Mouse (Mus musculus) limb, embryonic 14.5 days (tissue): ENCODE measurements around the gene Erg28. TPM values are rescaled to one million over a fixed set of nuclear protein-coding genes. Genes with fewer than 3 reads are reported as not detected.

Source experiments
- ATAC-seq: fragments of 200-750 bp; cut with Nextera tagmentation; 2 replicates; pipeline ENCODE4 v1.8.0; 2017; ENCODE audit warnings: low read depth, moderate number of reproducible peaks, moderate TSS enrichment; ENCODE audit not compliant: low FRiP score
- DNase-seq: peaks from one replicate; pipeline ENCODE4 v3.0.0-alpha.2; 2015; ENCODE audit warnings: low spot score
- H3K27ac ChIP-seq: fragments of 300-500 bp; sonication (generic); replicated peaks from 2 replicates; pipeline ENCODE4 v1.5.1; 2014; ENCODE audit warnings: low read depth, mild to moderate bottlenecking, low read length, moderate library complexity, mixed read lengths
- H3K27me3 ChIP-seq: fragments of 300-500 bp; sonication (generic); 2 replicates; pipeline ENCODE4 v1.6.1; 2014; ENCODE audit warnings: low read length, mixed read lengths; ENCODE audit not compliant: control insufficient read depth, insufficient read depth
- H3K36me3 ChIP-seq: fragments of 300-500 bp; sonication (generic); 2 replicates; pipeline ENCODE4 v1.6.1; 2014; ENCODE audit warnings: mild to moderate bottlenecking, low read length, moderate library complexity, mixed read lengths; ENCODE audit not compliant: control insufficient read depth, insufficient read depth
- H3K4me1 ChIP-seq: fragments of 300-500 bp; sonication (generic); 2 replicates; pipeline ENCODE4 v1.6.1; 2014; ENCODE audit warnings: antibody characterized with exemption, low read length, mixed read lengths; ENCODE audit not compliant: control insufficient read depth, insufficient read depth
- H3K4me2 ChIP-seq: fragments of 300-500 bp; sonication (generic); replicated peaks from 2 replicates; pipeline ENCODE4 v1.6.1; 2014; ENCODE audit warnings: low read depth, mild to moderate bottlenecking, low read length, moderate library complexity; ENCODE audit not compliant: severe bottlenecking
- H3K4me3 ChIP-seq: fragments of 300-500 bp; sonication (generic); replicated peaks from 2 replicates; pipeline ENCODE4 v1.5.1; 2014; ENCODE audit warnings: low read length
- H3K9ac ChIP-seq: fragments of 300-500 bp; sonication (generic); 2 replicates; pipeline ENCODE4 v1.6.1; 2014; ENCODE audit warnings: mild to moderate bottlenecking, low read depth, low read length, moderate library complexity; ENCODE audit not compliant: severe bottlenecking
- H3K9me3 ChIP-seq: fragments of 300-500 bp; sonication (generic); 2 replicates; pipeline ENCODE4 v1.6.1; 2016; ENCODE audit warnings: low read length; ENCODE audit not compliant: control insufficient read depth
- POLR2A ChIP-seq: fragments of 200-500 bp; IDR thresholded peaks from 2 replicates; pipeline ENCODE4 v1.8.0; 2012; ENCODE audit warnings: inconsistent platforms, mild to moderate bottlenecking, moderate library complexity, borderline replicate concordance; ENCODE audit not compliant: insufficient read depth, insufficient read length; ENCODE audit errors: extremely low read depth
- WGBS: fragments of 180-500 bp; shearing (Covaris S2); extraction: QIAGEN DNeasy Blood & Tissue Kit; methylation state at CpG from one replicate; pipeline ENCODE4 v1.1.7; 2014; 5-methylcytosine and 5-hydroxymethylcytosine counted together
- polyA plus RNA-seq, 2 experiments: library from polyadenylated mRNA; depleted of rRNA in 1 of 2; stranded (reverse) in 1 of 2; unstranded in 1 of 2; fragments of >200 nt; fragmentation: Nextera tagmentation in 1 of 2; extraction: Ambion mirVana in 1 of 2; gene quantifications; 2 replicates each; pipeline versions ENCODE4 v1.2.1 to v1.2.3; 2012 to 2014

Erg28 gene
- polyA plus RNA-seq, 2 experiments = 86.7 to 120 TPM

DNA sequence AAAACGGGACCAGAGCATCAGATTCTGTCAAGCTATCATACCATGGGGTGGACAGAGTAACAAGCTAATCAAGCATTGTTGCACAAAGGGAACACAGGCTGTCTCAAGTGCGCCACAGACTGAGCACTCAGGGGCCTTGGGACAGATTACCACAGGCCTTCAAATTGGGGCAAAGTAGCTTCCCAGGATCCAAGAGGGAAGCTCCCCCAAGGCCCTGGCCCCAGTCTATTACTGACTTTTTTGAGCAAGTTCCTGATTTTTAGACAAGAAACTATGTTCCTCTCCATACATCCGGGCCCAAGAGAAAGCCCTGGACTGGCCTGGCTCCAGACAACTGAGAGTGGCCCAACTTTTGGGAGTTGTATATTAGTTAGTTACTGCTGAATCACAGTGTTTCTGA, 42.7 kb downstream of the Erg28 start:
- TF ChIP-seq POLR2A = no peak
- no peak for ATAC-seq
- Histone ChIP-seq H3K4me1 (peaks cover 15% of the 10 kb centered on the region), H3K36me3 (no peaks in the 10 kb centered on the region), H3K9ac (no peak overlapping the region), H3K27me3 (no peaks in the 10 kb centered on the region), H3K27ac (no peak overlapping the region), H3K4me2 (no peak overlapping the region), H3K4me3 (no peak overlapping the region), H3K9me3 (no peaks in the 10 kb centered on the region)
- DNase-seq = no peak
- 82% methylated on average over 3 of the region's 3 CpGs for WGBS

GRCm38 (mm10) chr12:85779707-85780106, 44.6 kb downstream of the Erg28 start:
- Histone ChIP-seq H3K4me3 (no peak overlapping the region), H3K9ac (no peak overlapping the region), H3K36me3 (no peaks in the 10 kb centered on the region), H3K27ac (no peak overlapping the region), H3K27me3 (no peaks in the 10 kb centered on the region), H3K9me3 (no peaks in the 10 kb centered on the region), H3K4me2 (no peak overlapping the region), H3K4me1 (peaks cover 2% of the 10 kb centered on the region; the same call in 1 of the 2 replicates)
- ATAC-seq = no peak
- WGBS = 95% methylated on average over 5 of the region's 5 CpGs
- DNase-seq = no peak
- TF ChIP-seq POLR2A = no peak

DNA sequence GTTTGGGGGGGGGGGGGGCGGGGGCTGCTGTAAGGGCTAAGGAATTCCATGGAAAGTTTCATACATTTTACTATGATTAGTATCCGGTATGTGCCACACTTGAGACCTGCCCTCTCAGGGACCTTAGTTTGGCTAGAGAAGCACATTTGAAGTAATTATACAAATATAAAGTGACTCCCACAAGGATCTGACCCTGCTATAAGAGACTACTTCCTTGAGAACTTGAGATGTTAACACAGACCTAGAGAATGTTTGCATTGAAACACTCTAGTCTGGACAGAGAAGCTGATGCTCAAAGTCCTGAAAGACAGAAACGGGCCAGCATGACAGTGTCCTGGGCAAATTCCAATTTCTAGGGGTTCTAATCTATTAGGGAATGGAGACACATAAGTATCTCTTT, 45.4 kb downstream of the Erg28 start:
- no peaks in the 10 kb centered on the region for H3K27me3 ChIP-seq
- H3K4me2 ChIP-seq = no peak overlapping the region
- no peak overlapping the region for H3K27ac ChIP-seq
- TF ChIP-seq POLR2A = no peak
- no peaks in the 10 kb centered on the region for H3K36me3 ChIP-seq
- DNase-seq (no peak), ATAC-seq (no peak)
- no peaks in the 10 kb centered on the region for H3K4me1 ChIP-seq
- H3K4me3 ChIP-seq = no peak overlapping the region
- WGBS = 89% methylated on average over 2 of the region's 3 CpGs
- no peak overlapping the region for H3K9ac ChIP-seq
- no peaks in the 10 kb centered on the region; the same call in 1 of the 2 replicates for H3K9me3 ChIP-seq

- ATAC-seq (no peak), DNase-seq (no peak)
- no peaks in the 10 kb centered on the region for H3K4me1 ChIP-seq
- H3K4me3 ChIP-seq = no peak overlapping the region
- H3K9me3 ChIP-seq = no peaks in the 10 kb centered on the region; the same call in 1 of the 2 replicates
- H3K4me2 ChIP-seq = no peak overlapping the region
- H3K27me3 ChIP-seq = no peaks in the 10 kb centered on the region
- no peaks in the 10 kb centered on the region for H3K36me3 ChIP-seq
- no peak for TF ChIP-seq POLR2A
- no peak overlapping the region for H3K9ac ChIP-seq
- no peak overlapping the region for H3K27ac ChIP-seq
- WGBS = 55% methylated on average over 3 of the region's 3 CpGs
Measured at GRCm38 (mm10) chr12:85771356-85771755, 53.0 kb downstream of the Erg28 start.

DNA sequence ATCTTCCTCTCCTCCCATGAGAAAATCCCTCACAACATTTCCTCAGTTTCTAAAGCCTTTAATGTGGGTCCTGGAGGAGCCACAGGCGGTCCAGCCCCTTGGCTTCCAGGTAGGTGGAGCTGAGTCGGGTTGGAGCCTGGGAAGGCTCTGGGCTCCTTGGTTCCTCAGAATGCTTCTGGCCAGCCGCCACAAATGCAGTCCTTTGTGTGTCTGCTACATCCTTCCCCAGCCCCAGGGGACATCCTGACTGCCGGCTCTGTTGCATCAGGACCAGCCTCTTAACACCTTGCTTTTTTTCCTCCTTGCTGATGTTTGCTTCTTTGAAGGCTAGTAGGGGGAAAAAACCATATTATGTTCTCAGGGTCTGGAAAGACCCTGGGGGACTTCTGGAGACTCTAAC, 56.6 kb downstream of the Erg28 start:
- Histone ChIP-seq H3K27ac (no peak overlapping the region), H3K4me3 (no peak overlapping the region), H3K4me2 (no peak overlapping the region), H3K27me3 (no peaks in the 10 kb centered on the region), H3K36me3 (no peaks in the 10 kb centered on the region), H3K9ac (no peak overlapping the region), H3K9me3 (no peaks in the 10 kb centered on the region), H3K4me1 (no peaks in the 10 kb centered on the region)
- ATAC-seq (no peak), DNase-seq (no peak)
- WGBS = 36% methylated on average over 4 of the region's 4 CpGs
- no peak for TF ChIP-seq POLR2A

- 72% methylated on average over 3 of the region's 3 CpGs for WGBS
- no peak for ATAC-seq
- Histone ChIP-seq H3K4me2 (no peak overlapping the region), H3K4me1 (no peaks in the 10 kb centered on the region), H3K27me3 (no peaks in the 10 kb centered on the region), H3K27ac (no peak overlapping the region), H3K9me3 (no peaks in the 10 kb centered on the region), H3K9ac (no peak overlapping the region), H3K4me3 (no peak overlapping the region), H3K36me3 (no peaks in the 10 kb centered on the region)
- no peak for DNase-seq
- TF ChIP-seq POLR2A = no peak
Measured at GRCm38 (mm10) chr12:85766287-85766686, 58.1 kb downstream of the Erg28 start.

Other genes with a start within 250 kb of the Erg28 start
- gene Jdp2, start 225.5 kb downstream of the Erg28 start, polyA plus RNA-seq (2012; rRNA removed) = 37.7 and 43.9 TPM in 2 replicates
- gene Jdp2, start 225.5 kb downstream of the Erg28 start, polyA plus RNA-seq (2014; fragmentation: Nextera tagmentation; extraction: Ambion mirVana) = 3.2 and 3.8 TPM in 2 replicates
- gene Batf, start 137.9 kb downstream of the Erg28 start, polyA plus RNA-seq (2012; rRNA removed) = 3.2 and 3.5 TPM in 2 replicates
- 4.6 and 5.3 TPM in 2 replicates for gene Batf, start 137.9 kb downstream of the Erg28 start, polyA plus RNA-seq (2014; fragmentation: Nextera tagmentation; extraction: Ambion mirVana)
- 4.4 and 4.7 TPM in 2 replicates for gene Flvcr2, start 78.0 kb downstream of the Erg28 start, polyA plus RNA-seq (2012; rRNA removed)
- 1.9 and 2.8 TPM in 2 replicates for gene Flvcr2, start 78.0 kb downstream of the Erg28 start, polyA plus RNA-seq (2014; fragmentation: Nextera tagmentation; extraction: Ambion mirVana)
- gene Ttll5, start 109 bp upstream of the Erg28 start, polyA plus RNA-seq (2012; rRNA removed) = 16.3 and 20.2 TPM in 2 replicates
- gene Ttll5, start 109 bp upstream of the Erg28 start, polyA plus RNA-seq (2014; fragmentation: Nextera tagmentation; extraction: Ambion mirVana) = 13.9 and 14.6 TPM in 2 replicates